Mouse (Mus musculus): ENCODE measurements around the gene Olfr967.
A peak's percentile ranks its signal among the peaks of the same experiment; 100 is the strongest.
"Not testable (repeated sequence)": the region's sequence is repeated elsewhere in the genome, so short reads cannot be mapped to it uniquely, and the experiment has no call there.

Olfr967 gene

GRCm38 (mm10) chr9:39745949-39746348 lies at the start of gene Olfr967:
Gene Olfr967 (plus strand): TSS chr9:39746249.
- DNase-seq (ENCODE audit: low spot score in 2 of 2) = no peak

DNA sequence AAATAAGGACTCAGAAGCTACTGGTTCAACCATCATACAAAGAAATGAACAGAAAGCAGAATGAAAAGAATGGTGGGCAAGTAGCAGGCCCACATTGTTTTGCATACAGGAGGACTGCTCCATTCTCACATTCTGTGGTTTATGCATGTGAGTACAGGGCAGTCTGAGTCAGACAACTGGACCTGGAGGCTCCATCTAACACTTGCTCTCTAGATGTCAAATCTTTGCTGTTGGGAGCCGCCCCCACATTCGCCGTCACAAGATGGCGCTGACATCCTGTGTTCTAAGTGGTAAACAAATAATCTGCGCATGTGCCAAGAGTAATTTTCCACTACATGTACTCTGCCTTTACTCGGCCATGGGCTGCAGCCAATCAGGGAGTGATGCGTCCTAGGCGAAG lies 44.9 kb upstream of the Olfr967 start:
- DNase-seq (ENCODE audit: low spot score in 2 of 2) = not testable (repeated sequence)

- DNase-seq (ENCODE audit: low spot score in 2 of 2) = no peak
Measured at GRCm38 (mm10) chr9:39707017-39707416, 39.0 kb upstream of the Olfr967 start, which contains the start of gene Olfr149. Gene Olfr149 (minus strand): TSS chr9:39707117.

- DNase-seq (ENCODE audit: low spot score in 2 of 2) = peak; percentile 1 to 4
Measured at GRCm38 (mm10) chr9:39708958-39709357, 37.1 kb upstream of the Olfr967 start.

- no peak for DNase-seq (ENCODE audit: low spot score in 2 of 2)
Measured at GRCm38 (mm10) chr9:39711053-39711452, 35.0 kb upstream of the Olfr967 start, which contains the start of gene Olfr965. Gene Olfr965 (plus strand): TSS chr9:39711353.

DNA sequence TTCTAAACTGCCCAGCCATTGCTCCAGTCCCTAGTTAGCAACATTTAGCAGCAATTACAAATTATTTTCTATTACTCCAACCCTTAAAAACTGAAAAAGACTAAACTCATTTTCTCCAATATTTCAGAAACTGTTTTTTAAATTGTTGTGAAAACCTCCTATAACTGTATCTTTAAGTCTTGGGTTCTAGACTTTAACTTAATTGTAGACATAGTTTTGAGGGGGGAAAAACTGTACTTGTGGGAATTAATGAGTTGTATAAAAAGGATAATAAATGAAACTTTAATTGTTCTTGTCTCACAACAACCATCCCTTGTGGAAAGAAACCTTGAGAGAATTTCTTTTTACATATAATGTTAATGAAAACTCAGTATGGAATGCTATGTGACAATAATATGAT lies 15.4 kb upstream of the Olfr967 start, which contains the start of gene Olfr150:
Olfr150 (plus strand) TSS at position 301 of the 400 bp plus-strand sequence.
- DNase-seq (ENCODE audit: low spot score in 2 of 2) = no peak

GRCm38 (mm10) chr9:39740741-39741140 lies 5.3 kb upstream of the Olfr967 start:
- no peak for DNase-seq (ENCODE audit: low spot score in 2 of 2)

- DNase-seq (ENCODE audit: low spot score in 2 of 2) = no peak
Measured at GRCm38 (mm10) chr9:39746428-39746827, 379 bp downstream of the Olfr967 start.

DNA sequence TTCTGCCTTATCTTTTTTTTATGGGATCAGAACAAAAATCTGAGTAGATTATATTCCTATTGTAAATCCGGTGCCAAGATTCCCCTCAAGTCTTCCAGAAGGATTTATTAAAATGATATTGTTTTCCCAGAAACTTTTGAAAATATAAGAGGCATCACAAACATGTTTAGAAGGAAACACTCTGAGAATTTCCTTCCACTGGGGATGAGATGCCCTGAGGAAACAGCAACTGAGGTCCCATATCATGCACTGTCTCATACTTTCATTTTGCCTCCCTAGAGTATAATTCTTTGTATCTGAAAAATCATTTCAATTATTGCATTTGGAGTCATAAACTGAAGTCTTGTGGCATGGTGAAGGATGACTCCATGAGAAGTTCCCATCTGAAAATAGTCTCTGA lies 37.1 kb downstream of the Olfr967 start, which contains the start of gene Olfr968:
Olfr968 (minus strand) TSS at position 101 of the 400 bp plus-strand sequence.
- no peak for DNase-seq (ENCODE audit: low spot score in 2 of 2)

DNA sequence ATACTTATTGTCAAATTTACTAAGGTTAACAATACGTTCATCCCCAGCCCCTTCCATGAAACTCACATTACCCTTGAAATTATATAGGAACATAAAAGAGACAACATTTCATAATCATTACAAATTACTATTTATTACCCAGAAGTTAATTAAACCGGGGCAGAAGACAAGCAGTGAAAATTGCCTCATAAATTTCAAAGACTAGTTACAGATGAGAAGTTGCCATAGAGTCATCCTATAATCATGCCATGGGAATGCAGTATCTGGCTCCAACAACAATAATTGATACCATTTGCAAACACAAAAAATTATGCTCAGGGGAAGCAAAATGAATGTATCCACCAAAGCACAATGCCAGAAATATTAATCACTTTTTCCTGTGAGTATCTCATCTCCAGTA lies 44.5 kb downstream of the Olfr967 start, which contains the start of gene Olfr969:
Olfr969 (plus strand) TSS at position 388 of the 400 bp plus-strand sequence.
- DNase-seq (ENCODE audit: low spot score in 2 of 2) = no peak
